Mouse (Mus musculus) embryo, embryonic 10.5 days (tissue): ENCODE results near the gene Olfr128.
"Not testable (repeated sequence)": the region's sequence is repeated elsewhere in the genome, so short reads cannot be mapped to it uniquely, and the experiment has no call there.

ENCODE experiments used
- DNase-seq: peaks from one replicate; pipeline ENCODE4 v3.0.0-alpha.2; 2015; ENCODE audit warnings: low spot score

Gene Olfr128

DNA sequence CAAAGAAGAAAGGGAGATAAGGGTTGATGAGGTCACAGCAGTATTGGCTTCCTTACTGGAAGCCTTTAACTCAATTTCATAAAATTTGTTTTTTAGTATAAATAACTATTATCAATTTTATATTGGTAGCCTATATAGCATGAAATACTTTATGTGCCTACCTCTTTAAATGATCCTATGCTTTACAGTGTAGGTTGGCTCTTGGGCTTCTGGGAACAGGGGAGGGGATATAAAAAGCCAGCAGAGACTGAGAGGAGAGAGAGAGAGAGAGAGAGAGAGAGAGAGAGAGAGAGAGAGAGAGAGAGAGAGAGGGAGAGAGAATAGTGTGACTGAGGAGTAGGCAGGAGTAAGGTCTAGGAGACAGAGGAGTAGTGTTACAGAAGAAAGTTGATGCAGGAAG is at the start of gene Olfr128:
Gene Olfr128, plus strand, starts transcription at position 301 of the 400 bp plus-strand sequence.
- no peak for DNase-seq

DNA sequence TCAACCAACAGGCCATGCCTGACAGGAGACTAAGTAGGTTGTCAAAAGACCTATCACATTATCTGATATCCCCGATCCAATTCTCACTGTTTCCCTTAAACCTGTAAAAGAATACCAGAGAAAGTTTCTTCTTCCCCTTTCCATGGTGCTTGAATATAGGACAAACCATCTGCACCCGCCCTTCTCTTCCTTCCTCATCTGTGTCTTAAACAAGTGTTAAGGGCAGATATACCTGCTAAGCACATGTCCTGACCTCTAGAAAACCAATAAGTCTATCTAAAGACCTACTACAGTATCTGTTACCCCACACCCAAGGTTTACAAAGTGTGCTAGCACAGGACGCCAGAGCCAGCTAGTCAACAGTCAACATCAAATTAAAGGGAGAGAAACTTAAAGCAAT is 46.5 kb upstream of the Olfr128 start:
- no peak for DNase-seq

DNA sequence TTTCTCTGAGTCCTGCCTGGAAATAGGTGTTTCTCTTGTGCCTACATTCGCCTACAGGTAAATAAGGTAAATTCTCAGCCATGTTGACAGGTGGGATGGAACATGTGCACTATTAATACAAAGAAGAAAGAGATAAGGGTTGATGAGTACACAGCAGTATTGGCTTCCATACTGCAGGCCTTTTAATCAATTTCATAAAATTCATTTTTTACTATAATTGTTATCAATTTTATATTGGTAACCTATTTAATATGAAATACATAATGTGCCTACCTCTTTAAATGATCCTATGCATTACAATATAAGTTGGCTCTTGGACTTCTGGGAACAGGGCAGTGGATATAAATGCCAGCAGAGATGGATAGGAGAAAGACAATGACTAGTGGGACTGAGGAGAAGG is 20.2 kb upstream of the Olfr128 start, which contains the start of gene Olfr127:
Gene Olfr127, plus strand, starts transcription at position 301 of the 400 bp plus-strand sequence.
- no peak for DNase-seq

DNA sequence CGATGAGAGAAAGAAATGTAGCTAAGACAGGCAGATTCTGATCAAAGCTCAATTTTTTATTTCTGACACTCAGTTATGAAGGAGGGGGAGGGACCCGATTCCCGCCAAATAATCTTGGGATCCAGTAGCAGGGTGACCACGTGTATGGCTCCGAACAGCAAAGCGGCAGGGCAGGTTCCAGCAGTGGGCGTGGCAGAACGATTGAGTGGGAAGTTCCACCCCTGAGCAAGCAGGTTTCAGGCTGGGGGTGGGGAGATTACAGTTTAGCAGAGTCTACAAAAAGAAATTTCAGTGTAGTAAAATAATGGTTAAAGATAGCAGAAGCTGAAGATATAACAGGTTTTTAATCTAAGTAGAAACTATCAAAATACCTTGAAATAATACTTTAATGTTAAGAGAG is 13.5 kb upstream of the Olfr128 start:
- not testable (repeated sequence) for DNase-seq

DNA sequence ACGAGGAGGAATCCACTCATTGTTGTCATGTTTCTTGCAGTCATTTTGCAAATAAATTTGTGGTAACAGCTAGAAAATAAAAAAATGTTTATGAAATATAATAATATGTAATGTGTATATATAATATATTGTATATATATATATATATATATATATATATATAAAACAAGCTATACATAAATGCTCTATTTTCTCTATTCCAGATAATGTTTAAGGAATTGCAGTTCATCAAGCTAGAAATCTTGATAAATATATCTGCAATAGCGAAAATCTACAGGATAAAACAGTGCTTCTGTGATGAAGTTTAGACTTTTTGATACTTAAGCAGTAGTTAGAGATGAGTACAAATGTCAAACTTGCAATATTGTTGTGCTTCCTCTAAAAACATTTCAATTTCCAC is 32.6 kb downstream of the Olfr128 start, which contains the start of gene Olfr761:
Gene Olfr761, minus strand, starts transcription at position 101 of the 400 bp plus-strand sequence.
- no peak for DNase-seq

DNA sequence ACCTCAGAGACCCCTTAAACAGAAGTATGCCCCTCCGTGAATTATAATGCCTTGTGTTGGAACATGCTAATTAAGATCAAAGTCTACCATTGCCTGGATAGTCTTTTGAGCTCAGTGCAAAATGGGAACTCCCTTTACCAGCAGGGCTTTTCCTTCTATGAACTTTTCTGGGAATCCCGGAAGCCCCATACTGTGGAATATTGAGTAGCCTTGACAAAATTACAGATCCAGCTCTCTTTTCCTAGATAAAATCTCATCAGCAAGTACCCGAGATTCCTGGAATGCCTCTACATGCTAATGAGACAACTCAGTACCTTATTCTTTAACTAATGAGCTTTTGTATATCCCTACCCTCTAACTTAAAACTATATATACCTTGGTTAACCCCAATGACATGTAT is 53.2 kb downstream of the Olfr128 start:
- DNase-seq: no peak
